Mouse (Mus musculus): ENCODE results near the gene Acmsd. TPM values are rescaled to one million over a fixed set of nuclear protein-coding genes. Genes with fewer than 3 reads are reported as not detected.

Gene Acmsd
- total RNA-seq, 2 experiments from 2014 or later = 0.26 TPM; not detected in 1

Other genes starting within 250 kb of the Acmsd start
- 10 to 100 TPM; 38.7 to 48.1 TPM for gene Tmem163, start 49.9 kb upstream of the Acmsd start, total RNA-seq (2021)
- 10 to 100 TPM; 43.6 to 51.7 TPM for gene Ccnt2, start 44.8 kb downstream of the Acmsd start, total RNA-seq (2021)
- gene Map3k19, start 125.6 kb downstream of the Acmsd start, total RNA-seq (2021) = 1 to 10 TPM; 4.0 to 4.2 TPM
- 10 to 100 TPM; 47.3 to 49.8 TPM for gene Rab3gap1, start 139.4 kb downstream of the Acmsd start, total RNA-seq (2021)